Mouse (Mus musculus): ENCODE measurements around the gene Fam217b.

The Fam217b gene

GRCm38 (mm10) chr2:178433903-178434302, 19.6 kb downstream of the Fam217b start:
- DNase-seq (ENCODE audit: inconsistent age in 2 of 2, low spot score in 1 of 2): no peak

GRCm38 (mm10) chr2:178437311-178437710, 23.0 kb downstream of the Fam217b start:
- no peak for DNase-seq (ENCODE audit: inconsistent age in 2 of 2, low spot score in 1 of 2)

GRCm38 (mm10) chr2:178449386-178449785, 35.1 kb downstream of the Fam217b start:
- no peak for DNase-seq (ENCODE audit: inconsistent age in 2 of 2, low spot score in 1 of 2)

GRCm38 (mm10) chr2:178450236-178450635, 35.9 kb downstream of the Fam217b start:
- DNase-seq (ENCODE audit: inconsistent age in 2 of 2, low spot score in 1 of 2): no peak

GRCm38 (mm10) chr2:178450961-178451360, 36.6 kb downstream of the Fam217b start:
- DNase-seq (ENCODE audit: inconsistent age in 2 of 2, low spot score in 1 of 2): no peak

GRCm38 (mm10) chr2:178454664-178455516, 40.6 kb downstream of the Fam217b start:
- peak in 1 of 2 experiments; percentile 29 for DNase-seq (ENCODE audit: inconsistent age in 2 of 2, low spot score in 1 of 2)

GRCm38 (mm10) chr2:178457414-178457813, 43.1 kb downstream of the Fam217b start:
- DNase-seq (ENCODE audit: inconsistent age in 2 of 2, low spot score in 1 of 2): no peak

- no peak for DNase-seq (ENCODE audit: inconsistent age in 2 of 2, low spot score in 1 of 2)
Observed at GRCm38 (mm10) chr2:178460353-178460752, 46.0 kb downstream of the Fam217b start.

- no peak for DNase-seq (ENCODE audit: inconsistent age in 2 of 2, low spot score in 1 of 2)
Observed at GRCm38 (mm10) chr2:178471546-178472480, 57.5 kb downstream of the Fam217b start.

GRCm38 (mm10) chr2:178473916-178474315, 59.6 kb downstream of the Fam217b start:
- no peak for DNase-seq (ENCODE audit: inconsistent age in 2 of 2, low spot score in 1 of 2)
